Mouse (Mus musculus): ENCODE results near the gene Mgat5. TPM values are rescaled to one million over a fixed set of nuclear protein-coding genes. Genes with fewer than 3 reads are reported as not detected.

Mgat5 gene
- total RNA-seq, 1 experiment: 11.0 TPM

DNA sequence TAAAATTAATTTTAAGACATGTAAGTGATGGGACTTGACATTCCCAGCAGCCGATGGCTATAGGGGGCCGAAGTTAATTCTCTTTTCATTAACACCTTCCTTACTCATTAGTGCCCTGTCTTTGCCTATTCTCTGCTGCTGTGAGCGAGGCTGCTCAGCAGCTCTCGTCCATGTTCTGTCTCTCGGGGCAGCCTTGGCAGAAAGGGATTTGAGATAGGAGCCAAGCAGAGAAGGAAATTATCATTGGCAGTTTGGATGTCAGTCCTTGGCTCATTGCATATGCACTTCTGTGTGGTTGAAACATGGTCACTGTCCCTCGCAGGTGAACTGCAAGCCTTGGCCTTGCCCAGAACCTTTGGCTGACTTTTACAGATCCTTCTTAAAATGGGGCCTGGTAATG lies 111.8 kb downstream of the Mgat5 start:
- no peak overlapping the region for H3K4me3 ChIP-seq (ENCODE audit: insufficient read depth in 1 of 2, low read depth in 1 of 2, low read length in 2 of 2, poor library complexity in 1 of 2, severe bottlenecking in 1 of 2)
- in situ Hi-C loops (cut with MboI; ENCODE audit: low sequenced_read_pairs in 2 of 2, unreplicated experiment in 2 of 2): no loop called here

DNA sequence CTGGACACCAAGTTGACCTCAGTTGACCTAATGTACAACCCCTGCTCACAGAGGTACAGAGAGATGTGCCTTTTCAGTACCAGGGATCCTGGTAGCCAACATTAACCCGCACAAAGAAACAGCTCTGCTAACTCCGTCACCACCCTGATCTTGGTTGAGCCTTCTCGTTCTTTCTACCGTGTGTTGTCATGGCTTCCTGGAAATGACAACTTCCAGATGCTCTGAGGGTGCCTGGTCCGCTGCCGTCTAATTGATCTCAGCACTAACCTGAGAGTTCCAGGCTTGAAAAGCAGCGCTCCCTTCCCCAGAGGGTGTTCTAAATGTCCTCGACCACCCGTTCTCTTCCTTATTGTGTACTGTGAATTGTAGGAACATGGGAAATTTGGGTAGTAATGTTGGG lies 112.7 kb downstream of the Mgat5 start:
- no peak for DNase-seq (ENCODE audit: low read depth, low spot score)
- H3K4me3 ChIP-seq (ENCODE audit: insufficient read depth in 1 of 2, low read depth in 1 of 2, low read length in 2 of 2, poor library complexity in 1 of 2, severe bottlenecking in 1 of 2): no peak overlapping the region
- H3K36me3 ChIP-seq (ENCODE audit: control insufficient read depth, insufficient read depth, low read length, poor library complexity, severe bottlenecking): peaks cover 2% of the 10 kb centered on the region; the same call in 1 of the 2 replicates
- in situ Hi-C loops (cut with MboI; ENCODE audit: low sequenced_read_pairs in 2 of 2, unreplicated experiment in 2 of 2): no loop called here
- H3K9me3 ChIP-seq (ENCODE audit: control insufficient read depth, insufficient read depth, low read depth, low read length): no peaks in the 10 kb centered on the region
- TF ChIP-seq ZNF384 (IDR thresholded peaks at IDR 0.05; ENCODE audit: low read depth, low read length) (no peak), CHD2 (IDR thresholded peaks at IDR 0.05; ENCODE audit: low read depth, low read length) (no peak), HCFC1 (IDR thresholded peaks at IDR 0.05; ENCODE audit: borderline replicate concordance, insufficient read depth, low read length) (no peak), MAFK (IDR thresholded peaks at IDR 0.05; ENCODE audit: insufficient read depth, low read depth, low read length) (no peak), ZC3H11A (IDR thresholded peaks at IDR 0.05; ENCODE audit: borderline replicate concordance, low read depth, low read length) (no peak)
- peaks cover 3 to 16% of the 10 kb centered on the region in 2 experiments; a peak in 3 of 4 replicates for H3K4me1 ChIP-seq (ENCODE audit: control insufficient read depth in 2 of 2, insufficient read depth in 2 of 2, low read length in 2 of 2, poor library complexity in 1 of 2)
- H3K27ac ChIP-seq (ENCODE audit: insufficient read depth, low read depth, low read length, poor library complexity, severe bottlenecking): no peak overlapping the region
- no peak overlapping the region for H3K9ac ChIP-seq (ENCODE audit: insufficient read depth, low read depth, low read length, poor library complexity, severe bottlenecking)

More for the DNA sequence above, 111.8 kb downstream of the Mgat5 start:
- DNase-seq (ENCODE audit: low read depth, low spot score): no peak
- Histone ChIP-seq H3K36me3 (ENCODE audit: control insufficient read depth, insufficient read depth, low read length, poor library complexity, severe bottlenecking) (peaks cover 2% of the 10 kb centered on the region; the same call in 1 of the 2 replicates), H3K9ac (ENCODE audit: insufficient read depth, low read depth, low read length, poor library complexity, severe bottlenecking) (no peak overlapping the region), H3K9me3 (ENCODE audit: control insufficient read depth, insufficient read depth, low read depth, low read length) (no peaks in the 10 kb centered on the region), H3K4me1 (ENCODE audit: control insufficient read depth in 2 of 2, insufficient read depth in 2 of 2, low read length in 2 of 2, poor library complexity in 1 of 2) (peaks cover 3 to 15% of the 10 kb centered on the region in 2 experiments; a peak in 3 of 4 replicates), H3K27ac (ENCODE audit: insufficient read depth, low read depth, low read length, poor library complexity, severe bottlenecking) (no peak overlapping the region)
- TF ChIP-seq MAFK (IDR thresholded peaks at IDR 0.05; ENCODE audit: insufficient read depth, low read depth, low read length): no peak

DNA sequence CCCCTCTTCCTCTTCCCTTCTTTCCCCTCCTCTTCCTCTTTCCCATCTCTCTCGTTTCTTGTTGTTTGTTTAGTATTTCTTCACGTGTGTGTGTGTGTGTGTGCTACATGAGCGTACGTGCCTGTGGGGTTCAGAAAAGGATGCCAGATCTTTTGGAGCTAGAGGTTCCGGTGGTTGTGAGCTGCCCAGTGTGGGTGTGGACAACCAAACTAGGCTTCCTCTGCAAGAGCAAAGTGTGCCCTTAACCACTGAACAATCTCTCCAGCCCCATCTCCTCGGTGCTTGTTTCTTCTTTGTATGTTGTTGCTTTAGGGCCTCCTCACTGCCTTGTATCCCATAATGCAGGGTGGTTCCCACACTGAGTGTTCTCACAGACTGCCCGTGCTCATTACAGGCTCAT lies 113.7 kb downstream of the Mgat5 start:
- Histone ChIP-seq H3K9me3 (ENCODE audit: control insufficient read depth, insufficient read depth, low read depth, low read length) (no peaks in the 10 kb centered on the region), H3K36me3 (ENCODE audit: control insufficient read depth, insufficient read depth, low read length, poor library complexity, severe bottlenecking) (peaks cover 2% of the 10 kb centered on the region; the same call in 1 of the 2 replicates), H3K4me3 (ENCODE audit: insufficient read depth in 1 of 2, low read depth in 1 of 2, low read length in 2 of 2, poor library complexity in 1 of 2, severe bottlenecking in 1 of 2) (no peak overlapping the region), H3K4me1 (ENCODE audit: control insufficient read depth in 2 of 2, insufficient read depth in 2 of 2, low read length in 2 of 2, poor library complexity in 1 of 2) (peaks cover 3 to 14% of the 10 kb centered on the region in 2 experiments; a peak in 3 of 4 replicates), H3K27ac (ENCODE audit: insufficient read depth, low read depth, low read length, poor library complexity, severe bottlenecking) (no peak overlapping the region), H3K9ac (ENCODE audit: insufficient read depth, low read depth, low read length, poor library complexity, severe bottlenecking) (no peak overlapping the region)
- TF ChIP-seq ZNF384 (IDR thresholded peaks at IDR 0.05; ENCODE audit: low read depth, low read length) (no peak), MAFK (IDR thresholded peaks at IDR 0.05; ENCODE audit: insufficient read depth, low read depth, low read length) (no peak), CHD2 (IDR thresholded peaks at IDR 0.05; ENCODE audit: low read depth, low read length) (no peak), HCFC1 (IDR thresholded peaks at IDR 0.05; ENCODE audit: borderline replicate concordance, insufficient read depth, low read length) (no peak), ZC3H11A (IDR thresholded peaks at IDR 0.05; ENCODE audit: borderline replicate concordance, low read depth, low read length) (no peak)
- in situ Hi-C loops (cut with MboI; ENCODE audit: low sequenced_read_pairs in 2 of 2, unreplicated experiment in 2 of 2): no loop called here
- no peak for DNase-seq (ENCODE audit: low read depth, low spot score)

DNA sequence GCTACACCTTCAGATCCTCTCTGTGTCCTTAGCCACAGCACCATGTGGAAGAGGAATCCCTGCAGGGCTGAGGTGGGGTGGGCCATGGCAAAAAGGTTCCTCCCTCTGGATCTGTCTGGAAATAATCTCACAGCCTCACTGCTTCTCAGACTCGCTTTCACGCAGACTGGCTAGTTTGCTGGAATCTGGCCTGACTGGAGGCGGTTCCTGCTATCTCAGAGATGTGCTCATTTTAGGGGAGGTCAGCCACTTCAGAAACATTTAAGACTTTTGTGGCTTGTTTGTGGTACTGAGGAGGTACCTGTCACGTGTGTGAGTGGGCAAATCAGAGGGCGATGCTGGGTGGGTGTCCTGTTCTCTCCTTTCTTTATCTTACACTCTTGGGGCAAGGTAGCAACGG lies 115.0 kb downstream of the Mgat5 start:
- Histone ChIP-seq H3K9me3 (ENCODE audit: control insufficient read depth, insufficient read depth, low read depth, low read length) (no peaks in the 10 kb centered on the region), H3K4me1 (ENCODE audit: control insufficient read depth in 2 of 2, insufficient read depth in 2 of 2, low read length in 2 of 2, poor library complexity in 1 of 2) (peaks cover 3 to 6% of the 10 kb centered on the region in 2 experiments; a peak in 3 of 4 replicates), H3K4me3 (ENCODE audit: insufficient read depth in 1 of 2, low read depth in 1 of 2, low read length in 2 of 2, poor library complexity in 1 of 2, severe bottlenecking in 1 of 2) (no peak overlapping the region), H3K36me3 (ENCODE audit: control insufficient read depth, insufficient read depth, low read length, poor library complexity, severe bottlenecking) (peaks cover 2% of the 10 kb centered on the region; the same call in 1 of the 2 replicates), H3K27ac (ENCODE audit: insufficient read depth, low read depth, low read length, poor library complexity, severe bottlenecking) (no peak overlapping the region), H3K9ac (ENCODE audit: insufficient read depth, low read depth, low read length, poor library complexity, severe bottlenecking) (no peak overlapping the region)
- in situ Hi-C loops (cut with MboI; ENCODE audit: low sequenced_read_pairs in 2 of 2, unreplicated experiment in 2 of 2): no loop called here
- no peak for DNase-seq (ENCODE audit: low read depth, low spot score)
- TF ChIP-seq ZNF384 (IDR thresholded peaks at IDR 0.05; ENCODE audit: low read depth, low read length): no peak
- no peak for TF ChIP-seq HCFC1 (IDR thresholded peaks at IDR 0.05; ENCODE audit: borderline replicate concordance, insufficient read depth, low read length)
- TF ChIP-seq MAFK (IDR thresholded peaks at IDR 0.05; ENCODE audit: insufficient read depth, low read depth, low read length): no peak
- no peak for TF ChIP-seq ZC3H11A (IDR thresholded peaks at IDR 0.05; ENCODE audit: borderline replicate concordance, low read depth, low read length)
- TF ChIP-seq CHD2 (IDR thresholded peaks at IDR 0.05; ENCODE audit: low read depth, low read length): no peak

DNA sequence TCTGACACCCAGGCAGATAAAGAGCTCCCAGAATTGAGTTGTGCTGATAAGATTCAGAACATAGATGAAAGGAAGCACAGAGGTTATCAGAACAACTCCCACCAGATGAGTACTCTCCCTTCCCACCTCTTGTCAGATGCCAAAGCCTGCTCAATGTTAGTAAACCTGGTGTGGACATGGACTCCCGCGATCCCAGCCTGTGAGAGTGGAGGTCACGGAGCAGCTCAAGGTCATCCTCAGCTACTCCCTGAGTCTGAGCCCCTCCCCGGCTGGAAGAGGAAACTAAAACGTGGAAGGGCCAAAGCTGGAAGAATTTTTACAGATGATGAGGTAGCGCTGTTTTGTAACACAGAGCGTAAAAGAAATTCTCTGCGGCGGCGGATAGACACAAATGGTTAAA lies 116.1 kb downstream of the Mgat5 start:
- Histone ChIP-seq H3K4me3 (ENCODE audit: insufficient read depth in 1 of 2, low read depth in 1 of 2, low read length in 2 of 2, poor library complexity in 1 of 2, severe bottlenecking in 1 of 2) (no peak overlapping the region), H3K9me3 (ENCODE audit: control insufficient read depth, insufficient read depth, low read depth, low read length) (no peaks in the 10 kb centered on the region), H3K36me3 (ENCODE audit: control insufficient read depth, insufficient read depth, low read length, poor library complexity, severe bottlenecking) (peaks cover 2% of the 10 kb centered on the region; the same call in 1 of the 2 replicates), H3K27ac (ENCODE audit: insufficient read depth, low read depth, low read length, poor library complexity, severe bottlenecking) (no peak overlapping the region), H3K9ac (ENCODE audit: insufficient read depth, low read depth, low read length, poor library complexity, severe bottlenecking) (no peak overlapping the region), H3K4me1 (ENCODE audit: control insufficient read depth in 2 of 2, insufficient read depth in 2 of 2, low read length in 2 of 2, poor library complexity in 1 of 2) (peaks cover 3 to 6% of the 10 kb centered on the region in 2 experiments; a peak in 3 of 4 replicates)
- in situ Hi-C loops (cut with MboI; ENCODE audit: low sequenced_read_pairs in 2 of 2, unreplicated experiment in 2 of 2): no loop called here
- no peak for TF ChIP-seq MAFK (IDR thresholded peaks at IDR 0.05; ENCODE audit: insufficient read depth, low read depth, low read length)
- no peak for TF ChIP-seq ZC3H11A (IDR thresholded peaks at IDR 0.05; ENCODE audit: borderline replicate concordance, low read depth, low read length)
- TF ChIP-seq HCFC1 (IDR thresholded peaks at IDR 0.05; ENCODE audit: borderline replicate concordance, insufficient read depth, low read length): no peak
- TF ChIP-seq ZNF384 (IDR thresholded peaks at IDR 0.05; ENCODE audit: low read depth, low read length): no peak
- TF ChIP-seq CHD2 (IDR thresholded peaks at IDR 0.05; ENCODE audit: low read depth, low read length): no peak
- DNase-seq (ENCODE audit: low read depth, low spot score): no peak
